Mouse (Mus musculus): ENCODE results near the gene Slc6a20a.

Gene Slc6a20a

DNA sequence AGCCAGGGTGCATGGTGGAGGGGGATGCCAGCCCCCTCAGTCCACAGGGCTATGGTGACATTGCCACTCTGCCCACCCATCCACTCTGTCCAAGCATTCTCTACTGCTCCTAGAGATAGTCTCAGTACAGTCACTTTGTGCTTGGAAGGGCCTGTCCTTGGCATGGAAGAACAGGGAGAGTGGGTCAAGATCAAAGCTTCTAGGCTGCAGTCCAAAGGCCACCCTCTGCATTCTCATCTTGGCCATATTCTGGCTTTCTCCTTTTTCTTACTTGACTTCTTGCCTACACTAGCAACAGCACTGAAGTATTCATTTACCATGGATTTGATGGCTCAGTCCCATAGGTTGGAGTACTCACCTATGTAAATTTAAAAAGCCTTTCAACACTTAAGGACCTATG, 40.5 kb downstream of the Slc6a20a start:
- no peak for DNase-seq (ENCODE audit: low spot score in 2 of 2)

- DNase-seq (ENCODE audit: low spot score in 2 of 2): no peak
These were observed 41.9 kb downstream of the Slc6a20a start for GRCm38 (mm10) chr9:123636771-123637170.

DNA sequence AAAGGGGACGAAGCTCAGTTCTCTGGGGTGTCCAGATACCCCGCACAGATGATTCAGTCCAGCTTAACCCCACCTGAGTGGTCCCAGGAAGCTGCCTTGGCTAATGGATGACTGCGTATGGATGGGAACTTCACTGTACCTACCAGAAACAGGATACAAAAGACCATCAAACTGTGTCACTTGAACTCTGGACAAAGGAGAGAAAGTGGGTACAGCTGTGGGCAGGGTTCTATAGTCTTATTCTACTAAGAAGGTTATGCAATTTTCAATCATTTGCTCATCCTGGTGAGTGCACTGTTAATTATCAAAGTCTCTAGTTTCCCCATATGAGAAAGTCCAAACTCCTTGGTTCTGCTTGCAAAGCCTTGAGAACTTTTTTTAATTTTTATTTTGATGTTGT, 45.7 kb downstream of the Slc6a20a start:
- DNase-seq (ENCODE audit: low spot score in 2 of 2): no peak

DNA sequence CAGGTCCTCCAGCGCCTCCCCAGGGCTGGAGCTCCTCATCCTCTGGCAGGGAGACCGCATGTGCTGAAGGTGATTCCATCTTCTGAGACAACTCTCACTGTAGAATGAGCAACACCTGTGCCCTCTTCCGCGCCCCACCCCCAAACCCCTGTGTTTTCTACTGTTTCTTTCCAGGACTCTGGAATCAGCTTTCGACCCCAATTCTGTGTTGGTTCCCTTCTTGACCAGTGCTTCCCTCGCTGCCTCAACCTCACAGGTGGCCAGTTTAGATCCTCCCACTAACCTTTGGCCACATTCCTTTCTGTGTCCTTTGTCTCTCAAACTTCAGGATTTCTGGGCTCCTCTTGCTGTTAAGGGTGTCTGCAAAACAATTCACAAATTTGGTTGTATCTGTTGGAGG, 46.4 kb downstream of the Slc6a20a start, which contains the start of gene Slc6a20b:
Slc6a20b (minus strand) TSS at position 285 of the 400 bp plus-strand sequence.
- DNase-seq (ENCODE audit: low spot score in 2 of 2): no peak

GRCm38 (mm10) chr9:123631666-123632065, 47.0 kb downstream of the Slc6a20a start:
- DNase-seq (ENCODE audit: low spot score in 2 of 2): no peak

DNA sequence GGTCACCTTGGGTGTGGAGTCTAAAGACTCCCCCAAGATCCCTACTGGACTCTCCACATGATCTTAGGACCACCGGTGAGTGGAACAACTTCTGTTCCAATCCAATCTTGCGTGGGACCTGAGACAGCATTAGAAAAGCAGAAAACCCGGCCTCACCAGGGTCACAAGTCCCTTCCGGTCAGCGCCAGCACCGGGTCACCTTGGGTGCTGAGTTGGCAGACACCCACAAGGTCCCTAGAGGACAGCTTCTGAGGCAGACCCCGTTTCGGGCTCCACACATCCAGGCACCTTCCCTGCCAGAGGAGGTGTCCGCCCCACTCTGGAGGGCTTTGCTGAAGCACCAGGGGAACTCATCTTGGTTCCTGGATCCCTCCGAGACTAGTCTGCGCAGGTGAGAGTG, 52.9 kb downstream of the Slc6a20a start:
- no peak for DNase-seq (ENCODE audit: low spot score in 2 of 2)

GRCm38 (mm10) chr9:123624741-123625140, 53.9 kb downstream of the Slc6a20a start:
- DNase-seq (ENCODE audit: low spot score in 2 of 2): no peak

GRCm38 (mm10) chr9:123620311-123621098, 58.2 kb downstream of the Slc6a20a start:
- no peak for DNase-seq (ENCODE audit: low spot score in 2 of 2)

DNA sequence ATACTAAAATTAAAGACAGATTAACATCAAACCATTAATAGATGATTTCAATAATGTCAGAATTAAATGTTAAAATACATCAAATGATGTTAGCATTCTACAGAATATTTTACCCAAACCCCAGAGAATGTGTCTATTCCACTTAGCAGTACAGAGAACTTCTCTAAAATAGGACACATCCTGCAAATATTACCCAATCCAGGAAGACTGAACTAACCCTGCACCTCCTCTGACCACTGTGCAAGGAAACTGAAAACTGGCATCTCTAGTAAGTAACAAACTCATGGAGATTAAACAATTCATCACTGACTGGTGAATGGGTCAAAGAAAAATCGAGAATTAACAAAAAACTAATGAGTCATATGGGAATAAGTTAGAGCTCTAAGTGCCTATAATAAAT, 77.2 kb downstream of the Slc6a20a start:
- DNase-seq (ENCODE audit: low spot score in 2 of 2): no peak

DNA sequence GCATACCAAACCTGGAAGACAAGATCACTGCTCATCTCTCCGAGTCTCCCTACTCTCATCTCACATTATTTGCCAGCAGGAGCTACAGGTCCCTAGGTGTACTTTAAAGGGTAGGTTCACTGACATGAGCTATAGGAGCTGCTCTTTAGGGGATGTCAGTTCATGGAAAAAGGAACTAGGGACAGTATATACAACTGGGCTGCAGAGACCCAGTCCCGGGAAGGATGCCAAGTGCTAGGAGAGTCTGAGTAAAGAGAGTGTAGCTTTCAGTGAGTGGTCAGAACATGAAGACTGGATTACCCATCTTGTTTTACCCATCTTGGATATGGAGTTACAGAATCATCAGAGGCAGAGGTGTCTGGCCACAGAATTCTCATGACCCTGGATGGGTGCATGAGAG, 81.3 kb downstream of the Slc6a20a start:
- DNase-seq (ENCODE audit: low spot score in 2 of 2): no peak

GRCm38 (mm10) chr9:123596910-123597309, 81.8 kb downstream of the Slc6a20a start:
- DNase-seq (ENCODE audit: low spot score in 2 of 2): no peak

DNA sequence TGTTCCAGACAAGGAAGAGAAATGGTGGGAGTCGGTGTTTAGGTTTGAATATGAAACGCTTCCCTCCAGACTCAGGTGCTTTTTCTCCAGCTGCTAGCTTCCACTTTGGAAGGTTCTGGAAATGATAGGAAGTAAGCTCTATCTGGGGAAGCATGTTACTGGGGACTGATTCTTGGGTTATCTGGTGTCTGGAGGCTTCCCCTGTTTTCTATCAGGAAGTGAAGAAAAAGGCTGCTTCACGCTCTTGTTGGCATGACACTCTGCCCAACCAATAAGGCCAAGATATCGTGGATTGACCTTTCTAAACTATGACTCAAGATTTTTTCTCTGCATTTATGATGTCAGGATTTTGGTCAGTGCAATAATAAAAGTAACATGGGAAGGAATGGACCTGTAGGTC, 83.5 kb downstream of the Slc6a20a start:
- DNase-seq (ENCODE audit: low spot score in 2 of 2): no peak

GRCm38 (mm10) chr9:123589240-123589910, 89.3 kb downstream of the Slc6a20a start:
- no peak for DNase-seq (ENCODE audit: low spot score in 2 of 2)
